Mouse (Mus musculus) heart, postnatal 0 days (tissue): ENCODE measurements around the gene Vps16. TPM values are rescaled to one million over a fixed set of nuclear protein-coding genes. Genes with fewer than 3 reads are reported as not detected.

Source experiments
- ATAC-seq: fragments of 200-750 bp; cut with Nextera tagmentation; 2 replicates; pipeline ENCODE4 v1.8.0; 2017; ENCODE audit warnings: low read depth, moderate number of reproducible peaks, moderate library complexity; ENCODE audit not compliant: insufficient read depth
- DNase-seq: peaks from one replicate; pipeline ENCODE4 v3.0.0-alpha.2; 2016; ENCODE audit warnings: low spot score
- H3K27ac ChIP-seq: fragments of 300-500 bp; sonication (generic); 2 replicates; pipeline ENCODE4 v1.5.1; 2014; ENCODE audit warnings: low read depth, mild to moderate bottlenecking
- H3K27me3 ChIP-seq: fragments of 300-500 bp; sonication (generic); 2 replicates; pipeline ENCODE4 v1.6.1; 2014; ENCODE audit warnings: low read length, mixed read lengths; ENCODE audit not compliant: control insufficient read depth, insufficient read depth
- H3K36me3 ChIP-seq: fragments of 300-500 bp; sonication (generic); replicated peaks from 2 replicates; pipeline ENCODE4 v1.6.1; 2014; ENCODE audit warnings: low read length, mixed read lengths; ENCODE audit not compliant: control insufficient read depth, insufficient read depth
- H3K4me1 ChIP-seq: fragments of 300-500 bp; sonication (generic); 2 replicates; pipeline ENCODE4 v1.6.1; 2014; ENCODE audit warnings: antibody characterized with exemption; ENCODE audit not compliant: control insufficient read depth, insufficient read depth
- H3K4me2 ChIP-seq: fragments of 300-500 bp; sonication (generic); 2 replicates; pipeline ENCODE4 v1.6.1; 2014; ENCODE audit warnings: low read depth, mild to moderate bottlenecking, low read length, moderate library complexity
- H3K4me3 ChIP-seq: fragments of 300-500 bp; sonication (generic); 2 replicates; pipeline ENCODE4 v1.5.1; 2014; ENCODE audit warnings: low read depth, low read length
- H3K9ac ChIP-seq: fragments of 300-500 bp; sonication (generic); replicated peaks from 2 replicates; pipeline ENCODE4 v1.6.1; 2014; ENCODE audit warnings: low read depth, low read length, mixed read lengths
- H3K9me3 ChIP-seq: fragments of 300-500 bp; sonication (generic); replicated peaks from 2 replicates; pipeline ENCODE4 v1.6.1; 2016; ENCODE audit warnings: low read length; ENCODE audit not compliant: control insufficient read depth
- CTCF ChIP-seq: IDR thresholded peaks from 2 replicates; pipeline ENCODE4 v1.5.1; 2016; ENCODE audit warnings: antibody characterized with exemption, control low read depth, low read depth
- EP300 ChIP-seq: IDR thresholded peaks from 2 replicates; pipeline ENCODE4 v1.6.1; 2016; ENCODE audit warnings: antibody characterized with exemption, low read depth
- WGBS: fragments of 180-500 bp; shearing (Covaris S2); extraction: QIAGEN DNeasy Blood & Tissue Kit; methylation state at CpG from one replicate; pipeline ENCODE4 v1.1.7; 2014; 5-methylcytosine and 5-hydroxymethylcytosine counted together
- polyA plus RNA-seq: library from polyadenylated mRNA; unstranded; fragments of >200 nt; fragmentation: Nextera tagmentation; extraction: Ambion mirVana; gene quantifications from 2 replicates; pipeline ENCODE4 v1.2.1, GENCODE M21; 2015
- total RNA-seq: library from RNA; depleted of rRNA; stranded (reverse); fragments of >200 nt; gene quantifications from 2 replicates; pipeline ENCODE4 v1.2.3, GENCODE M21; 2014; ENCODE audit warnings: low replicate concordance

The Vps16 gene
- total and polyA plus RNA-seq, 2 experiments from 2014 or later = 30.2 to 37.9 TPM

- Histone ChIP-seq H3K4me1 (peaks cover 28% of the 10 kb centered on the region), H3K4me3 (no peak overlapping the region), H3K9ac (no peak overlapping the region), H3K27ac (no peak overlapping the region), H3K9me3 (no peaks in the 10 kb centered on the region), H3K36me3 (no peaks in the 10 kb centered on the region), H3K4me2 (no peak overlapping the region), H3K27me3 (0 out of 2 replicates have a peak, but pooled peaks cover 4% of the 10 kb centered on the region)
- WGBS = 51% methylated on average over 2 of the region's 2 CpGs
- DNase-seq = no peak
- no peak for ATAC-seq
- TF ChIP-seq EP300 (no peak), CTCF (no peak)
Observed at GRCm38 (mm10) chr2:130452266-130452665, 28.1 kb downstream of the Vps16 start.

GRCm38 (mm10) chr2:130453421-130453820 is 29.3 kb downstream of the Vps16 start:
- ATAC-seq (no peak), DNase-seq (no peak)
- Histone ChIP-seq H3K4me1 (peaks cover 28% of the 10 kb centered on the region), H3K27me3 (0 out of 2 replicates have a peak, but pooled peaks cover 4% of the 10 kb centered on the region), H3K9me3 (no peaks in the 10 kb centered on the region), H3K4me2 (peak overlapping the region; percentile 11; the same call in 1 of the 2 replicates), H3K27ac (no peak overlapping the region), H3K36me3 (no peaks in the 10 kb centered on the region), H3K9ac (no peak overlapping the region), H3K4me3 (no peak overlapping the region)
- TF ChIP-seq CTCF = no peak
- TF ChIP-seq EP300 = no peak
- whole genome bisulfite sequencing = 47% methylated on average over 6 of the region's 6 CpGs

- Histone ChIP-seq H3K4me3 (no peak overlapping the region), H3K4me2 (no peak overlapping the region), H3K4me1 (peaks cover 24% of the 10 kb centered on the region), H3K27me3 (no peaks in the 10 kb centered on the region), H3K9me3 (no peaks in the 10 kb centered on the region), H3K27ac (no peak overlapping the region), H3K36me3 (no peaks in the 10 kb centered on the region), H3K9ac (no peak overlapping the region)
- WGBS = 61% methylated on average over 6 of the region's 6 CpGs
- TF ChIP-seq EP300 (no peak), CTCF (no peak)
- DNase-seq = no peak
- ATAC-seq = no peak
Observed at GRCm38 (mm10) chr2:130454748-130455370, 30.7 kb downstream of the Vps16 start.

GRCm38 (mm10) chr2:130457871-130458270 is 33.7 kb downstream of the Vps16 start:
- Histone ChIP-seq H3K4me3 (no peak overlapping the region), H3K36me3 (no peaks in the 10 kb centered on the region), H3K9ac (no peak overlapping the region), H3K27ac (no peak overlapping the region), H3K4me1 (peaks cover 6% of the 10 kb centered on the region; the same call in 1 of the 2 replicates), H3K27me3 (no peaks in the 10 kb centered on the region), H3K9me3 (no peaks in the 10 kb centered on the region), H3K4me2 (no peak overlapping the region)
- TF ChIP-seq CTCF (no peak), EP300 (no peak)
- DNase-seq = no peak
- 84% methylated on average over 3 of the region's 3 CpGs for WGBS
- ATAC-seq = no peak

GRCm38 (mm10) chr2:130459576-130459975 is 35.4 kb downstream of the Vps16 start:
- no peak overlapping the region for H3K4me3 ChIP-seq
- H3K9me3 ChIP-seq = no peaks in the 10 kb centered on the region
- ATAC-seq (no peak), DNase-seq (no peak)
- no peak overlapping the region for H3K4me2 ChIP-seq
- peaks cover 3% of the 10 kb centered on the region; the same call in 1 of the 2 replicates for H3K4me1 ChIP-seq
- no peak overlapping the region for H3K27ac ChIP-seq
- 55% methylated on average over 3 of the region's 3 CpGs for WGBS
- no peaks in the 10 kb centered on the region for H3K27me3 ChIP-seq
- TF ChIP-seq CTCF (no peak), EP300 (no peak)
- H3K9ac ChIP-seq = no peak overlapping the region
- H3K36me3 ChIP-seq = 0 out of 2 replicates have a peak, but pooled peaks cover 3% of the 10 kb centered on the region
